Mouse (Mus musculus) frontal cortex, adult 2 months (tissue): ENCODE results near the gene Atrip. TPM values are rescaled to one million over a fixed set of nuclear protein-coding genes. Genes with fewer than 3 reads are reported as not detected.
A peak's percentile ranks its signal among the peaks of the same experiment; 100 is the strongest.

Source experiments
- DNase-seq, 2 experiments: peaks; one replicate each; pipeline ENCODE4 v3.0.0; 2022; ENCODE audit warnings: low spot score in 1 of 2; ENCODE audit errors: extremely low spot score in 1 of 2
- polyA plus RNA-seq: library from polyadenylated mRNA; depleted of rRNA; stranded (reverse); fragments of >200 nt; gene quantifications from 2 replicates; pipeline ENCODE4 v1.2.3, GENCODE M21; 2012; rRNA removed

Atrip gene
- polyA plus RNA-seq: 35.6 and 37.6 TPM in 2 replicates

DNA sequence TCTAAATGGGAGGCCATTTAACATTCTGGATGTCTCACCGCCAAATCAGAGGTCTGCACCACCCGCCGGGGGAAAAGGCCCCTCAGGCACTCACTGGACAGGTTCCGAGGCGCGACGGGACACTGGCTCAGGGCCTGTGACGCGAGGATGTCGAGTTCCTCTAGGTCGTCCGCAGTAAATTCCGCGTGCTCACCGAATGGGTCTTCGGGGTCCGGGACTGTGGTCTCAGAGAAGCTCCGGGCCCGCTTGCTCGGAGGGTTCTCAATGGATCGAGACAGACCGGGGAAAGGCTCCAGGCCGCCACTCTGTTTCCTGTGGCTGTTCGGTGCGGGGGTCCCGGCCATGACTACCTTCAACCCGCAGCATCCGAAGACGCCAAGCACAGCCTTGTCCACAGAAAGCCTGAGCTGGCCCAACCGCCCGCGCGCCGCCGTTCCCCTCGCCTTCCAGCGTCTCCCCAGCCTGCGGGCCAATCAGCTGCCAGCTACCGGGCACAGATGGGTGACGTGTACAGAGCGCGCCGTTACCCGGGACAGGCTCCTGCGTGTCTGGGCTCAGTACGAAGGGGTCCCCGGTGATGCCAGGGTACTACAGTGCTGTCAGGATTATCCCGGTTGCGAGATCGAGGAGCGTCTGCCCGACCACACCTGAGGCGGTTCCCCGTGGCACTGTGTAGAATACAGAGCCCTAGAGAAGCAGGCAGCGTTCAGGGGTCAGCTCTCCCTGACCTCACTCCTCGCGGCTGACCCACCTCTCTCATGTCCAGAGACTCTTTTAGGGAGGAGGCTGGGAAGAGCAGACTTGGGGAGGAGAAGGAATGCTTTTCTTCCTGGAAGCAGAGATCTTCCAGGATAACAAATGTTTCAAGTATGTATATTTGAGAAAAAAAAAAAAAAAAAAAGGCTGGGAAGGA lies at the start of gene Atrip:
Gene Atrip, minus strand, starts transcription at position 464 of the 913 bp plus-strand sequence.
- DNase-seq: peak; percentile 85 to 96

DNA sequence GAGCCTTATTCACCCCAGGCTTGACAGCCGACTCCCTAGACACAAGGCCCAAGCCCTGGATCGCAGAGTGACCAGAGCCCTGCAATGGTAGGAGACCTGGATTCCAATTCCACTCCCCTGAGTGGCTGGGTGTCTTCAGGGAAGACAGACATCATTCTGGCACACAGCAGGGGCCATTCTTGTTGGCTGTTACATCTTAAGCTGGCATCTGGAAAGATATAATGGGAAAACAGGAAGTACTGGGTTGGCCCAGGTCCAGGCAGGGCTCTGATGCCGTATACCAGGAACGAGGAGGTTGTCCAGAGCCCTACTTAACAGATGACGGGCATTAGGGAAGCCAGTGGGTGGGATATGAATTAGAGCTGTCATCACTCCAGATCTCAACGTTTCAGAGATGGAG lies 49.3 kb upstream of the Atrip start:
- DNase-seq: no peak

DNA sequence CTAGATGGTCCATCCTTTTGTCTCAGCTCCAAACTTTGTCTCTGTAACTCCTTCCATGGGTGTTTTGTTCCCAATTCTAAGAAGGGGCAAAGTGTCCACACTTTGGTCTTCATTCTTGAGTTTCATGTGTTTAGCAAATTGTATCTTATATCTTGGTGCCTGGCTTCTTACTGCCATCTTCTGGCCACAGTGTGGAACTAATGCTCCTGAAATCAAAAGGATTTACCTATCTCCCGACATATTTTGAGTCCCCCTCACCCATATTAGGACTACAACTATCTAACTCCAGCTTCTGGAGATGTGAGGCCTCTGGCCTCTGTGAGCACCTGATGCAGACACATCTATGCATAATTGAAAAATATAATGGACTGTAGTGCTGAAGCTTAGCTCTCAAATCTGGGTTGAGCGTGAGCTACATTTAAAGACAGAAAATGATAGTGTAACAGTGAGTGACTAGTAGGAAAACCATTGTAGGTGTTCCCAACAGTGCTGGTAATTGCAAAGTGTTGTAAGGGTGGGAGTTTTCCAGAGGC lies 48.7 kb upstream of the Atrip start:
- DNase-seq: peak in 1 of 2 experiments; percentile 70

DNA sequence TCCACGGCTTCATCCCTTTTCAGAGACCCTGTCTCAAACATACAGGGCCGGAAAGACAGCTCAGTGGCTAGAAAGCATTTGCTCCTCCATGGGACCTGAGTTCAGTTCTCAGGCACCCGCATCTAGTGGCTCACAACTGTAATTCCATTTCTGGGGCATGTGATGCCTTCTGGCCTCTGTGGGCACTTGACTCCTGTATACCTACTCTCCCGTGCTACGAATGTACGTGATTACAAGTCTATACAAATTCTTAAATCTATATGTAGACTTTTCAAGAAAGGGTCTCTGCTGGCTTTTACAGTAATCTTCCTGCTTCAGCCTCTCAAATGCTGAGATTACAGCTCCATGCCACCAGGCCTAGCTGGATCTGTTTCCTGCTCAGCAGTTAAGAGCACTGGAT lies 47.0 kb upstream of the Atrip start:
- DNase-seq: no peak

DNA sequence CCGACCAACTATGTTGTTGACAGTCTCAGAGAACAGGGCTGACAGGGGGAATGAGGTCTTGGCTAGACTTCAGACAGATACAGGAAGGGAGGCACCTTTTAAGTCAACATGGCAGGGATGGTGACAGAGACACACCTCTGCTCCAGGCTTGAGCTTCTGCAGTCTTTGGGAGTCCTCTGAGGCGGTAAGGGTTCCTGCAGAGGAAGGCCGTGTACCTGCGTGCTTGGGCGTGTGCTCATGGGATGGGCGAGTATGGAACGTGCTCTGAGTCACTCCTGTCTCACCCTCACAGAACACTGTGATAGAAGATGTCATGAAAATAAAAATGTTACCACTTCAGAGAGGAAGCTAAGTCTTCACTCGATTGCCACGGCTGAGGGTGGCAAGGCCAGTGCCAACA lies 45.6 kb upstream of the Atrip start:
- no peak for DNase-seq

DNA sequence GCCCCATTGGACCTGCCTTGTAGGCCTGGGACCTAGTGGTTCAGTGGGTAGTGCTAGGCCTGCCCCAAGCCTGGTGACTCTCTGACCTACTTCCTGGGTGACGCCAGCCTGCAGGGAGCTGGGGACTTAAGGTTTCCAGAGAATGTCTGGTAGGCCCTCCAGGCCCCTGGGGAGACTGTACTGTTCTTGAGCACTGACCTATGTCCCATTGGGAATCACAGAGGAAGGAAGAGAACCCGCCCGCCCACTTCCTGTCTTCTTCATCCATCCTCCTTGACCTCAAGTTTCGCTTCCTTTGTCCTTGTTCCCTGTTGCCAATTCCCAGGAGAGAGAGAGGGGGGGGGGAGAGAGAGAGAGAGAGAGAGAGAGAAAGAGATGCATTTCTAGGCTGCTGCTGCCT lies 44.2 kb upstream of the Atrip start:
- DNase-seq: no peak

DNA sequence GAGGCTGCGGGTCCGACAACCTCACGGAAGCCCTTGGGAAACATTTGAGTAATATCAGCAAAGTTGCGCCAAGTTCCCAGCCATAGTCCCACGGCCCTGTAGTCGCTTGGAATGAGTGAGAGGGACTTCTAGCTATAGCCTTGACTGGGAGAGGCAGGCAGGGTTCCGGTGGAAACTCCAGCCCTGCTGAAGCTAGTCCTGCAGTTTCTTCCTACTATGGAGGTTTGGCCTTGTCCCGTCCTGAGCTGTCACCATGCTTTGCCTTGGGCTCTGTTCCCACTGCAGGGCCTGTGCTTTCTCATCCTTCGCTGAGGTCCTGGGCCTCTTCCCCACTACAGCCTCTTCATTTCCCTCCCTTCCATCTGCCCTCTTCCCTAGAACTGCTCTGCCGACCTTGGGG lies 42.3 kb upstream of the Atrip start:
- DNase-seq: no peak

DNA sequence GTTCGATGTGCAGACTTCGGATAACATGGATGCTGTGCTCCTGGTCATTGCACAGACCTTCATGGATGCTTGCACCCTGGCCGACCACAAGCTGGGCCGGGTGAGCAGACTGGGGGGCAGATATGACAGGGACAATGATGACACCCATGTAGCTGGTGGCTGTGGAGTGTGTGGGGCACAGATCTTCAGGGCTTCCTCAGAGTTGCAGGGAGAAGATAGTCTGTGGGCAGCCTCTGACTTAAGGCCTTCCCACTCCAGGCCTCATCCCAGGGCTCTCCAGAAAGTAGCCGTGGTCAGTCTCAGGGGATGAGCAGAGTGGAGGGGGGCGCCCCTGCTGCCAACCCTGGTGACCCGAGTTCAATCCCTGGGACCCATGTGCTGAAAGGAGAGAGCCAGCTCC lies 40.9 kb upstream of the Atrip start:
- DNase-seq: no peak

DNA sequence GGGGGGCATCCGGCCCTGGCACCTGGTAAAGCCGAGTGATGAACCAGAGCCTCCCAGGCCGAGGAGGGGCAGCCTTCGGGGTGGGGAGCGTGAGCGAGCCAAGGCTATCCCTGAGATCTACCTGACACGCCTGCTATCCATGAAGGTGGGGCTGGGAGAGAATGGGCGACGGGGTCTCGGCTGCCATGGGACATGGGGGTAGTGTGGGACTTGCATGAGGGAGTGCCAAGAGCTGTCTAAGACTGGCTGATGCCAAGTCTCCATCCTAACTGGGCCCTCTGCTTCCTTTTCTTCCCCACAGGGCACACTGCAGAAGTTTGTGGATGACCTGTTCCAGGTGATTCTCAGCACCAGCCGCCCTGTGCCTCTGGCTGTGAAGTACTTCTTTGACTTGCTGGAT lies 40.4 kb upstream of the Atrip start:
- DNase-seq: no peak

DNA sequence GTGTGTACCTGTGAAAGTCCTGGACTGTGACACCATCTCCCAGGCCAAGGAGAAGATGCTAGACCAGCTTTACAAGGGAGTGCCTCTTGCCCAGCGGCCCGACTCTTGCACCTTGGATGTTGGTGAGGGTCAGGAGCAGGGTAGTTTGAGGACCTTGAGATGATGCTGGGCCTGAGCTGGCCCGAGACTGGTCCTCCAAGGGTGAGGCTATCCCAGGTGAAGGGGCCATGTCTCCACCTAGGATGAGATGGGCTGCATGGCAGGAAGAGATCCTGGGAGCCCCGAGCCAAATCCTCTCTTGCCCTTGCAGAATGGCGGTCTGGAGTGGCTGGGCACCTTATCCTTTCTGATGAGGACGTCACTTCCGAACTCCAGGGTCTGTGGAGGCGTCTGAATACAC lies 39.4 kb upstream of the Atrip start:
- DNase-seq: no peak

DNA sequence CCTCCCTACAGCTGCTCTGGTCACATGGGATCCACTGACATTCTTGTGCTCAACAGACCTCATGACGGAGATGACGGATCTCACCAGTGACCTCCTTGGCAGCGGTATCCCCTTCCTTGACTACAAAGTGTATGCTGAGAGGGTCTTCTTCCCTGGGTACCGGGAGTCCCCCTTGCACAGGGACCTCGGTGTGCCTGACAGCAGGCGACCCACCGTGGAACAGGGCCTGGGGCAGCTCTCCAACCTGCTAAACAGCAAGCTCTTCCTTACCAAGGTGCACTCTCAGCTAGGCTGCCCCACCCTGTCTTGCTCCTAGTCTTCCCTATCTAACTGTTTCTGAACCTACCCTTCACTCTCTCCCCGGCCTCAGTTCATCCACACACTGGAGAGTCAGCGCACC lies 37.7 kb upstream of the Atrip start:
- DNase-seq: no peak

DNA sequence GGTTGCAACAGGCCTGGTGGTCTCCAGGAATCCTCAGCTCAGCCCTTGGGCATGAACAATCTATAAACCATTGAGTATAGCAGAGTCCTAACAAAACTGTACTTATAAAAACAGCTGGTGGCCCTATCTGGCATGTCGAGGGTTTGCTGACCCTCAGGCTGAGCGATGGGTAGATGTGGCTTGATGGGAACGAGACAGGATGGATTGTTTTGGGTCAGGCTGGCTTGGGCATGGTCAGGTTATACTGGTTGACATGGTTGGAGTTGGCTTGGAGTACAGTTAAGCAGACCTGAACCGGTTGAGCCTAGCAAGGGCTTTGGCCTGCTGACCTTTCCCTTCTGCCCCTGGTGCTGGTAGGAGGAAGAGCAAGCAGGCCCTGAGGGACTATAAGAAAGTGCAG lies 37.2 kb upstream of the Atrip start:
- DNase-seq: no peak

DNA sequence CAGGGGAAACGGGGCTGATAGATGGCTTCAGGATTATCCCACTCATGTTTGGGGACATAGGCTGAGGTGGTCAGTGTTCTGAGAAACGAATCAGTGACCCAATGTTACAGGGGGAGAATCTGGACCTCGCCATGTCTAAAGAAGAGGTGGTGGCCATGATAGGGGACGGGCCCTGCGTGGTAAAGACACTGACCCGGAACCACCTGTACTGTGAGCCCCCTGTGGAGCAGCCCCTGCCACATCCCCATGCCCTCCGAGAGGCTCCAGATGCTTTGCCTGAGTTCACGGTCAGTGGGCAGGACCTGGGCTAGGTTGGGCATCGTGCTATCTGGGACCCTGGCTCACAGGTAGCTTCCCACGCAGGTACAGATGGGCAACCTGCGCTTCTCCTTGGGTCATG lies 36.3 kb upstream of the Atrip start:
- no peak for DNase-seq

DNA sequence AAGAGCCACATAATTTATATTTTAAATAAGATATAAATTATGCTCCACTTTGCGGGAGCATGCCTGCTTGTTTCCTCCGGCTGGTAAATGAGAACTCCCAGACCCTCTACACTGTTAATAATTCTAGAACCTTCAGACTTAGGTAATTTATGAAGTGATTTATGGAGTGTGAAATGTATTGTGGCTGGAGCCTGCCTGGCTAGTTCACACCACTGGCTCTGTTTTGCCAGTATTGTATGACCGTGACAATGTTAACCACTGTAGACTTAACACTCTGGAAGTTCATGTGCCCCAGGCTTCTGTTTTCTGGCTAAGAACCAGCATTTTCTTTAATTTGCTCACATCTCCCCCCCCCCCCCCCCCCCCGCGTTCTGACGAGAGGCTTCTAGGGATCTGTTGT lies 33.4 kb upstream of the Atrip start:
- DNase-seq: no peak

DNA sequence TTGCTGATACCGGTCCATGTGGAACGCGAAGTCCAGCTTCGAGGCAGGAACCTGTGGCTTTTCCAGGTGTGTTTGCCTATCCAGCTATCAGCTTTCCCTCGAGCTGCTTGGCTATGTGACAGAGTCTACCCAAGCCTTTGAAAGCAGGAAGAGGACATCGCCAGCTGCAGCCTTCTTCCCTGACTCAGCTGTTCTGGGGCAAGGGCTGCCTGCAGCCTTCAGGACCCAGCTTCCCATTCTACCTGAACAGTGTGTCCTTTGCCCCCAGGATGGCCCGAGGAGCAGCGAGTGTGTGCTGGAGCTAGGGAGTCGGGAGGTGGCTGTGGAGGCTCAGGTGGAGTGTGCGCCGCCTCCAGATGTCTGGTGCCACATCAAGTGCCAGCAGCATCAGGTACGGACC lies 31.7 kb upstream of the Atrip start:
- DNase-seq: no peak

DNA sequence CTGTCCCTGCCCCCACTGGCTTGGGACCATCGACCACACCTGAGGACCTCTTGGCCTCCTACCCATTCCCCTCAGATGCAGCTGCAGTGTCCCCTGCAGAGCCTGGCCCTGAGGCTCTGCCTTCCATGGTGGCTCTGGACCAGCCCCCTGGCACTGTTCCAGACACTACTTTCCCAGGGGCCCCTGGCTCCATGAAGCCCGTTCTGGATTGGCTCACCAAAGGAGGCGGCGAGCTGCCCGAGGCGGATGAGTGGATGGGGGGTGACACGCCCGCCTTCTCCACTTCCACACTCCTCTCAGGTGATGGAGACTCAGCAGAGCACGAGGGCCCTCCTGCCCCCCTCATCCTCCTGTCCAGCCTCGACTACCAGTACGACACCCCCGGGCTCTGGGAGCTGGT lies 31.1 kb upstream of the Atrip start:
- DNase-seq: no peak

DNA sequence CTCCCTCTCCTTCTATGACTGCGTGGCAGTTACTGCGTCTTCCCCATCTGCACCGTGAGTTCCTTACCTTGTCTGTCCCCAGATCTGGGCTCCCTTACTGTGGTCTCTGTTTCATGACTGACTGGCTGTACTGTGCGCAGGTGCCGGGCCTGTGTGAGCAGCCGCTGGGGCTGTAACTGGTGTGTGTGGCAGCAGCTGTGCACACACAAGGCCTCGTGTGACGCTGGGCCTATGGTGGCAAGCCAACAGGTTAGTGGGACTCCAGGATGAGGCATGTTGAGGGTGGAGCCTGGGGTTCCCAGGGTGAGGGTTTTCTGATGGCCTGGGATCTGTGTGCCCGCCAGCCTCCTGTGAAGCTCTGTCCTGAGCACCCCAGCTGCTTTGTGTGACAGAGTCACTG lies 30.2 kb upstream of the Atrip start:
- DNase-seq: no peak

DNA sequence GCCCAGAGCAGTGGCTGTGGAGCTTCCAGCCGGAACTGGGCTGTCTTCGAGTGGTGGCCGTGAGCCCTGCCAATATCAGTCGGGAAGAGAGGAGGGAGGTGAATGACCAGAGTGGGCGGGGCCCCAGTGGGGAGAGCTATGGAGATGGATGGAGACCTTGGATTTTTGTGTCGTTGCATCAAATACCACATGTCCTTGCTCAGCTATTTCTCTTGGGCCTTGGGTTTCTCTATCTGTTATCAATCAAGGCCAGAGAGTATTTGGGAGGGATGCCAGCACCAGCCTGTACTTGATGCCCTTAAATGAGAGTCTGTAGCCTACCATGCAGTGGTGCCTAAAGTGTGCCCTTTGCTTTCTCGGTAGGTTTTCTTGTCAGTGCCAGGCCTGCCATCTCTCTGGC lies 29.3 kb upstream of the Atrip start:
- no peak for DNase-seq

DNA sequence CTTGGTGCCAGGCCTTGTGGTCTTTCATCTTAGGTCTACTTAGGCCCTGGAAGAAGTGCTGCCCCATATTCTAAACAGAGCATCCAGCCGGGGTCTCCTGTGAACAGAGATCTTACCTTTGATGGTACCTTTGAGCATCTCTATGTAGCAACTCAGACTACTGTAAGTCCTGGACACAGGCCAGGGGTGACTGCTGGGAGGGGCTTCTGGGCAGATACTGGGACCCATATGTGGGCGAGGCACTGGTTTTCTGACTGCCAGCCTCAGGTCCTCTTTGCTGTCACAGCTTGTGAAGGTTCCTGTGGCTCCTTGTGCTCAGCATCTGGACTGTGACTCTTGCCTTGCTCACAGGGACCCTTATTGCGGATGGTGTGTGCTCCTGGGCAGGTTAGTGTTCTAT lies 28.6 kb upstream of the Atrip start:
- no peak for DNase-seq

DNA sequence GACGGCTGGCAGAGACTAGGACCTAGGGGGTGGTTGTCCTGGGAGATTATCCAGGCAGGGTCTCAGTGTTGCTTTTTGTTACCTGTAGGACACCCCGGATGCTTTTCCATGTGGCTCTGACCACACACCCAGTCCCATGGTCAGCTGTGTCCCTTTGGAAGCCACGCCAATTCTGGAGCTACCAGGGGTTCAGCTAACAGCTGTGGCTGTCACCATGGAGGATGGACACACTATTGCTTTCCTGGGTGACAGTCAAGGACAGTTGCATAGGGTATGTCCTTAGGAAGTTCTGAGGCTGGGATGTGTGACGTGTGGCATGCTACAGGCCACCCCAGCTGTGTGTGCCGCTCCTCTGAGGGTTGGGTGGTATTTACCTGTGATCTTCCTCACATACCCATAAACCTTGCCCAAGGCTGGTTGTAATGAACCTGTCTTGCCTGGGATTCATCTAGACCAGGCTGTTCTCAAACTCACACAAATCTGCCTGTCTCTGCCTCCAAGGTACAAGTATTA lies 28.1 kb upstream of the Atrip start:
- DNase-seq: no peak

DNA sequence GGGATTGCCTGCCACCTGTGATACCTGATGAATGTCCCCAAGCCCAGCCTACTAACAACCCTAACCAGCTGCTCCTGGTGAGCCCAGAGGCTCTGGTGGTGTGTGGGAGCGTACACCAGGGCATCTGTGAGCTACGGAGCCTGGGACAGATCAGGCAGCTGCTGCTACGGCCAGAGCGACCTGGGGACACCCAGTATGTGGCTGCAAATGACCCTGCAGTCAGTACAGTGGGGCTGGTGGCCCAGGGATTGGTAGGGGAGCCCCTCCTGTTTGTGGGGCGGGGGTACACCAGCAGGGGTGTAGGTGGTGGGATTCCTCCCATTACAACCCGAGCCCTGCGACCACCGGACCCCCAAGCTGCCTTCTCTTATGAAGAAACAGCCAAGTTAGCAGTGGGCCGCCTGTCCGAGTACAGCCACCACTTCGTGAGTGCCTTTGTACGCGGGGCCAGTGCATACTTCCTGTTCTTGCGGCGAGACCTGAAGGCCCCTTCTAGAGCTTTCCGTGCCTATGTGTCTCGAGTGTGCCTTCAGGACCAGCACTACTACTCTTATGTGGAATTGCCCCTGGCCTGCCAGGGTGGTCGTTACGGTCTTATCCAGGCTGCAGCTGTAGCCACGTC lies 26.5 kb upstream of the Atrip start:
- no peak for DNase-seq

DNA sequence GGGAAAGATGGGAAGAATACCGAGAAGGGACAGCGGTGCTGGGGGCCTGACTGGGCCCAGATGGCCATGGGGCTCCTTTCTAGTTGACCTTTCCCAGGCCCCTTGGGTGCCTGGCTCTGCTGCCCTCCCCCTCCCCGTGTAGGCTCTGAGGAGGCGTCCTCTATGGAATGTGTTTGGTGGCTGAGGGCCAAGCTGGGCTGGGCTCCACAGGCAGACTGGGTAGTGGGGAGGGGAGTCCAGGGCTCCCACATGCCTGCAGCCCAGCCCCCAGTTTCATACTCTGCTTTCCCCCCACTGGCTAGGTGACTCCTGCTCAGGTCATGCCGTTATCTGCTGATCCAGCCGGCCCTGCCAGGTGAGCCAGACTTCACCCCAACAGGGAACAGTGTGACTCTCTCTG lies 25.0 kb upstream of the Atrip start:
- peak in 1 of 2 experiments; percentile 50 for DNase-seq
